Mouse (Mus musculus): ENCODE measurements at regions not wholly inside any gene's neighbourhood (a gene's known extent, or its start where the extent isn't known, plus 50 kb on each side); places are given as distances from the start of the nearest gene placed in this dataset.

- no peak overlapping the region for H3K9ac ChIP-seq (ENCODE audit: low read length)
- H3K9me3 ChIP-seq (ENCODE audit: control insufficient read depth, low read length): no peaks in the 10 kb centered on the region
- ATAC-seq (replicated peaks; ENCODE audit: low FRiP score) (no peak), DNase-seq (ENCODE audit: low spot score) (no peak)
- no peak overlapping the region for H3K4me3 ChIP-seq (ENCODE audit: low read depth, low read length)
- no peaks in the 10 kb centered on the region for H3K4me1 ChIP-seq (replicated peaks; ENCODE audit: control insufficient read depth, insufficient read depth, low read length)
- no peak overlapping the region for H3K4me2 ChIP-seq (ENCODE audit: low read depth, low read length, severe bottlenecking)
- H3K36me3 ChIP-seq (ENCODE audit: control insufficient read depth, insufficient read depth, low read length): no peaks in the 10 kb centered on the region
- H3K27me3 ChIP-seq (ENCODE audit: control insufficient read depth, insufficient read depth, low read length): no peaks in the 10 kb centered on the region
- WGBS: 90% methylated on average over 8 of the region's 8 CpGs
- H3K27ac ChIP-seq (ENCODE audit: low read depth, low read length): no peak overlapping the region
These were observed 78.8 kb downstream of the Rps12 start for GRCm38 (mm10) chr10:23708261-23708660.

GRCm38 (mm10) chr10:23707141-23707540, 79.9 kb downstream of the Rps12 start:
- no peaks in the 10 kb centered on the region for H3K27me3 ChIP-seq (ENCODE audit: control insufficient read depth, insufficient read depth, low read length)
- no peak overlapping the region for H3K4me2 ChIP-seq (ENCODE audit: low read depth, low read length, severe bottlenecking)
- H3K4me3 ChIP-seq (ENCODE audit: low read depth, low read length): no peak overlapping the region
- no peaks in the 10 kb centered on the region for H3K4me1 ChIP-seq (replicated peaks; ENCODE audit: control insufficient read depth, insufficient read depth, low read length)
- 74% methylated on average over 3 of the region's 3 CpGs for WGBS
- no peak overlapping the region for H3K27ac ChIP-seq (ENCODE audit: low read depth, low read length)
- DNase-seq (ENCODE audit: low spot score) (no peak), ATAC-seq (replicated peaks; ENCODE audit: low FRiP score) (no peak)
- no peaks in the 10 kb centered on the region for H3K36me3 ChIP-seq (ENCODE audit: control insufficient read depth, insufficient read depth, low read length)
- no peak overlapping the region for H3K9ac ChIP-seq (ENCODE audit: low read length)
- no peaks in the 10 kb centered on the region for H3K9me3 ChIP-seq (ENCODE audit: control insufficient read depth, low read length)

- Histone ChIP-seq H3K36me3 (ENCODE audit: control insufficient read depth, insufficient read depth, low read length) (no peaks in the 10 kb centered on the region), H3K9me3 (ENCODE audit: control insufficient read depth, low read length) (no peaks in the 10 kb centered on the region), H3K27me3 (ENCODE audit: control insufficient read depth, insufficient read depth, low read length) (no peaks in the 10 kb centered on the region), H3K4me3 (ENCODE audit: low read depth, low read length) (no peak overlapping the region), H3K9ac (ENCODE audit: low read length) (no peak overlapping the region), H3K4me1 (replicated peaks; ENCODE audit: control insufficient read depth, insufficient read depth, low read length) (no peaks in the 10 kb centered on the region), H3K4me2 (ENCODE audit: low read depth, low read length, severe bottlenecking) (no peak overlapping the region), H3K27ac (ENCODE audit: low read depth, low read length) (no peak overlapping the region)
- WGBS: 85% methylated on average over 1 of the region's 1 CpGs
- DNase-seq (ENCODE audit: low spot score) (no peak), ATAC-seq (replicated peaks; ENCODE audit: low FRiP score) (no peak)
These were observed 83.0 kb downstream of the Rps12 start for GRCm38 (mm10) chr10:23704048-23704447.

DNA sequence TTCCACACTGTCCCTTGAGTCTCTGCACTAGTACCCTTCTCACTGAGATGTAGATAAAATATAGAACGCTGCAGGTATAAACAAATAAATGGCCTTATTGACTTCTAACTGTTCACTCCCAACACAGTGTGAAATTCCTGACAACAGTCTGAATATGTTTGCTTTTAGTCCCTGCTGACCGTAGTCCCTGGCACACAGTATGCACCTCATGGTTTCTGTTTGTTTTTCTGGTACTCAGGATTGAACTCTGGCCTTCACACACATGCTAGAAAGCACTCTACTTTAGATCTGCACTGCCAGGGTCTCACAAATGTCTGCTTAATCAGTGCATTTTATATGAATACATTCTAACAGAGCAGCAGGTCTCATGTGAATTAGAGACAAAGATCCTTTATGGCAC, 95.8 kb downstream of the Rps12 start:
- 78% methylated on average over 2 of the region's 2 CpGs for WGBS

DNA sequence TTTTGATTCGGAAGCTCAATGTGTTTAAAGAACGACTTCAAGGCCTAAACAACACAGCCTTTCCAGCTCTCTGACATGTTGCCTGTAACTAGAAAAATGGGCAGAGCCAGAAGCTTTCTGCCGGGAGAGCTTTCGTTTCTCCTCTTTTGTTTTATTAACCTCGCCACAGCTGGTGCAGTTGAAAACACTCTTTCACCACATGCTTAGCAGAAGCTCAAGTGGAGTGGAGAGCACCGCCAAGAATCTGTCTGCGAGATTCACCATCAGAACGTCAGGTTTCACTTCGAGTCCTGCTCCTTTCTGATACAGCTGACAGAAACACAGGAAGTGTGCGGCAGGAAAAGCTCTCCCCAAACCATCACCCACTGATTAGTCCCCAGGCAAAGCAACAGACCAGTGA, 100.1 kb downstream of the Rps12 start:
- H3K4me1 ChIP-seq (replicated peaks; ENCODE audit: control insufficient read depth, insufficient read depth, low read length): no peaks in the 10 kb centered on the region
- no peaks in the 10 kb centered on the region for H3K27me3 ChIP-seq (ENCODE audit: control insufficient read depth, insufficient read depth, low read length)
- H3K4me3 ChIP-seq (ENCODE audit: low read depth, low read length): no peak overlapping the region
- 78% methylated on average over 10 of the region's 10 CpGs for WGBS
- DNase-seq (ENCODE audit: low spot score) (no peak), ATAC-seq (replicated peaks; ENCODE audit: low FRiP score) (no peak)
- no peak overlapping the region for H3K9ac ChIP-seq (ENCODE audit: low read length)
- no peak overlapping the region for H3K27ac ChIP-seq (ENCODE audit: low read depth, low read length)
- H3K9me3 ChIP-seq (ENCODE audit: control insufficient read depth, low read length): no peaks in the 10 kb centered on the region; the same call in 1 of the 2 replicates
- H3K4me2 ChIP-seq (ENCODE audit: low read depth, low read length, severe bottlenecking): no peak overlapping the region
- no peaks in the 10 kb centered on the region for H3K36me3 ChIP-seq (ENCODE audit: control insufficient read depth, insufficient read depth, low read length)

More for the DNA sequence above, 95.8 kb downstream of the Rps12 start:
- H3K9me3 ChIP-seq (ENCODE audit: control insufficient read depth, low read length): no peaks in the 10 kb centered on the region; the same call in 1 of the 2 replicates
- no peaks in the 10 kb centered on the region for H3K4me1 ChIP-seq (replicated peaks; ENCODE audit: control insufficient read depth, insufficient read depth, low read length)
- H3K9ac ChIP-seq (ENCODE audit: low read length): no peak overlapping the region
- H3K4me2 ChIP-seq (ENCODE audit: low read depth, low read length, severe bottlenecking): no peak overlapping the region
- no peak overlapping the region for H3K4me3 ChIP-seq (ENCODE audit: low read depth, low read length)
- H3K36me3 ChIP-seq (ENCODE audit: control insufficient read depth, insufficient read depth, low read length): no peaks in the 10 kb centered on the region
- DNase-seq (ENCODE audit: low spot score): no peak
- H3K27ac ChIP-seq (ENCODE audit: low read depth, low read length): no peak overlapping the region
- ATAC-seq (replicated peaks; ENCODE audit: low FRiP score): no peak
- H3K27me3 ChIP-seq (ENCODE audit: control insufficient read depth, insufficient read depth, low read length): no peaks in the 10 kb centered on the region

GRCm38 (mm10) chr10:23683078-23683477, 104.0 kb downstream of the Rps12 start:
- no peak for DNase-seq (ENCODE audit: low spot score)
- WGBS: 88% methylated on average over 4 of the region's 4 CpGs
- no peak for ATAC-seq (replicated peaks; ENCODE audit: low FRiP score)
- no peak overlapping the region for H3K9ac ChIP-seq (ENCODE audit: low read length)
- H3K36me3 ChIP-seq (ENCODE audit: control insufficient read depth, insufficient read depth, low read length): no peaks in the 10 kb centered on the region
- no peaks in the 10 kb centered on the region for H3K27me3 ChIP-seq (ENCODE audit: control insufficient read depth, insufficient read depth, low read length)
- no peak overlapping the region for H3K4me2 ChIP-seq (ENCODE audit: low read depth, low read length, severe bottlenecking)
- H3K9me3 ChIP-seq (ENCODE audit: control insufficient read depth, low read length): no peaks in the 10 kb centered on the region; the same call in 1 of the 2 replicates
- no peak overlapping the region for H3K27ac ChIP-seq (ENCODE audit: low read depth, low read length)
- H3K4me1 ChIP-seq (replicated peaks; ENCODE audit: control insufficient read depth, insufficient read depth, low read length): no peaks in the 10 kb centered on the region
- H3K4me3 ChIP-seq (ENCODE audit: low read depth, low read length): no peak overlapping the region

- Histone ChIP-seq H3K27ac (ENCODE audit: low read depth, low read length) (no peak overlapping the region), H3K27me3 (ENCODE audit: control insufficient read depth, insufficient read depth, low read length) (no peaks in the 10 kb centered on the region), H3K36me3 (ENCODE audit: control insufficient read depth, insufficient read depth, low read length) (no peaks in the 10 kb centered on the region), H3K9me3 (ENCODE audit: control insufficient read depth, low read length) (no peaks in the 10 kb centered on the region), H3K9ac (ENCODE audit: low read length) (no peak overlapping the region), H3K4me1 (replicated peaks; ENCODE audit: control insufficient read depth, insufficient read depth, low read length) (peaks cover 13% of the 10 kb centered on the region; the same call in 1 of the 2 replicates), H3K4me2 (ENCODE audit: low read depth, low read length, severe bottlenecking) (no peak overlapping the region), H3K4me3 (ENCODE audit: low read depth, low read length) (no peak overlapping the region)
- ATAC-seq (replicated peaks; ENCODE audit: low FRiP score) (no peak), DNase-seq (ENCODE audit: low spot score) (no peak)
- 48% methylated on average over 6 of the region's 6 CpGs for WGBS
These were observed 111.2 kb downstream of the Rps12 start for GRCm38 (mm10) chr10:23675911-23676310.

- Histone ChIP-seq H3K4me3 (ENCODE audit: low read depth, low read length) (no peak overlapping the region), H3K9ac (ENCODE audit: low read length) (peak overlapping the region; percentile 44), H3K27me3 (ENCODE audit: control insufficient read depth, insufficient read depth, low read length) (no peaks in the 10 kb centered on the region), H3K4me2 (ENCODE audit: low read depth, low read length, severe bottlenecking) (peak overlapping the region; percentile 13; the same call in 1 of the 2 replicates), H3K36me3 (ENCODE audit: control insufficient read depth, insufficient read depth, low read length) (no peaks in the 10 kb centered on the region), H3K27ac (ENCODE audit: low read depth, low read length) (peak overlapping the region; percentile 88), H3K9me3 (ENCODE audit: control insufficient read depth, low read length) (no peaks in the 10 kb centered on the region), H3K4me1 (replicated peaks; ENCODE audit: control insufficient read depth, insufficient read depth, low read length) (peaks cover 13% of the 10 kb centered on the region; the same call in 1 of the 2 replicates)
- ATAC-seq (replicated peaks; ENCODE audit: low FRiP score) (peak; percentile 94), DNase-seq (ENCODE audit: low spot score) (peak; percentile 82)
- 18% methylated on average over 16 of the region's 16 CpGs for WGBS
These were observed 112.2 kb downstream of the Rps12 start for GRCm38 (mm10) chr10:23674633-23675515.

- DNase-seq (ENCODE audit: low spot score): no peak
- 84% methylated on average over 4 of the region's 4 CpGs for WGBS
These were observed 114.8 kb downstream of the Rps12 start for GRCm38 (mm10) chr10:23672296-23672695.

More at GRCm38 (mm10) chr10:23672296-23672695, 114.8 kb downstream of the Rps12 start:
- peaks cover 13% of the 10 kb centered on the region; the same call in 1 of the 2 replicates for H3K4me1 ChIP-seq (replicated peaks; ENCODE audit: control insufficient read depth, insufficient read depth, low read length)
- no peak overlapping the region for H3K4me3 ChIP-seq (ENCODE audit: low read depth, low read length)
- no peak overlapping the region for H3K27ac ChIP-seq (ENCODE audit: low read depth, low read length)
- H3K9ac ChIP-seq (ENCODE audit: low read length): no peak overlapping the region
- H3K4me2 ChIP-seq (ENCODE audit: low read depth, low read length, severe bottlenecking): no peak overlapping the region
- no peak for ATAC-seq (replicated peaks; ENCODE audit: low FRiP score)
- no peaks in the 10 kb centered on the region for H3K36me3 ChIP-seq (ENCODE audit: control insufficient read depth, insufficient read depth, low read length)
- no peaks in the 10 kb centered on the region for H3K9me3 ChIP-seq (ENCODE audit: control insufficient read depth, low read length)
- no peaks in the 10 kb centered on the region for H3K27me3 ChIP-seq (ENCODE audit: control insufficient read depth, insufficient read depth, low read length)
